Mouse (Mus musculus) brown adipose tissue, adult 24 weeks (tissue): Measurements from ENCODE around the gene Terb2. TPM values are rescaled to one million over a fixed set of nuclear protein-coding genes. Genes with fewer than 3 reads are reported as not detected.
"Not testable (repeated sequence)": the region's sequence is repeated elsewhere in the genome, so short reads cannot be mapped to it uniquely, and the experiment has no call there.

Experiments used
- H3K27ac ChIP-seq: fragments of 200-500 bp; replicated peaks from 2 replicates; pipeline ENCODE4 v1.5.1; 2012; ENCODE audit warnings: low read depth, mild to moderate bottlenecking, low read length
- H3K4me1 ChIP-seq: fragments of 200-500 bp; 2 replicates; pipeline ENCODE4 v1.6.1; 2012; ENCODE audit warnings: low read length, mixed read lengths; ENCODE audit not compliant: control insufficient read depth, insufficient read depth, insufficient read length
- H3K4me3 ChIP-seq: fragments of 200-500 bp; 2 replicates; pipeline ENCODE4 v1.5.1; 2012; ENCODE audit warnings: low read depth, mild to moderate bottlenecking, low read length, moderate library complexity; ENCODE audit not compliant: insufficient read depth
- polyA plus RNA-seq: library from polyadenylated mRNA; stranded (reverse); fragments of >200 nt; gene quantifications from 2 replicates; pipeline ENCODE4 v1.2.4, GENCODE M21; 2012; ENCODE audit not compliant: missing spikeins, insufficient read depth, insufficient read length

Gene Terb2
- polyA plus RNA-seq, 1 experiment = not detected

DNA sequence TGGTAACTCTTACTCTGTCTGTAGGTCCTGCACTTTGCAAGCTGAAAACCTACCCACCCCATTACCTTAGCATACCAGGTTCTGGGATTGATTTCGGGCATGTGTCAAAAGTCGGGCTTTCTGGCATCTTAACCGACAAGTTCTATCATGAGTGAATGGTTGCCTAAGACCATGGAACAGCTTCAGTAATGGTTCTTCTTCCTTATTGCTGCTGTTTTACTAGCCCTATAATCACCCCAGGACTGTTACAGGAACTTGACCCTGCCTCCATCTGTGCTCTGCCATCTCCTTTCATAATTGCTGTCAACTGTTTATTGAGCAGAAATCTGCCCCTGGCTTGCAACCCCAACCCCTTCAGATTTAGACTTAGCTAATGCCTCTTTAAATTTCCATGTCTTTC, 679 bp downstream of the Terb2 start:
- H3K4me3 ChIP-seq = no peak overlapping the region
- no peaks in the 10 kb centered on the region for H3K4me1 ChIP-seq
- H3K27ac ChIP-seq = no peak overlapping the region

- no peak overlapping the region for H3K4me3 ChIP-seq
- no peak overlapping the region for H3K27ac ChIP-seq
- no peaks in the 10 kb centered on the region for H3K4me1 ChIP-seq
Observed at GRCm38 (mm10) chr2:122191849-122192248, 5.8 kb downstream of the Terb2 start.

- H3K4me1 ChIP-seq = no peaks in the 10 kb centered on the region
- no peak overlapping the region for H3K27ac ChIP-seq
- no peak overlapping the region for H3K4me3 ChIP-seq
Observed at GRCm38 (mm10) chr2:122194509-122194929, 8.4 kb downstream of the Terb2 start.

DNA sequence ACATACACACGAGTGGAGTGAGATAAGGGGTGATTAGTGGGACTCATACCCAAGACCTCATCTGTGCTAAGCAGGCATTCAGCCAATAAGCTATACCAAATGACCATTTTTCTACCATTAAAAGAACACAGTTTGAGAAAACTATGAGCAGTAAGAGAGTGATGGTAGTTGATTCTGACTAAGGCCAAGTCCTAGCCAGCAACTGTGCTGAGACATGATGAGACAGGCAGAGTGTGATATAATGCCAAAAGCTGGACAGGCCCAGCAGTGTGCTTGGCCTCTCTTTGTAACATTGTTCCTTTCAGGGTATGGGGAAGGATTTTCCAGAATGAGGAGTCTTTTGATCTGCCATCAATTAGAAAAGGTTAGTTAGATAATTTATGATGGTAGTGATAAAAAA, 15.4 kb downstream of the Terb2 start:
- Histone ChIP-seq H3K27ac (no peak overlapping the region), H3K4me1 (no peaks in the 10 kb centered on the region), H3K4me3 (no peak overlapping the region)

- no peak overlapping the region for H3K4me3 ChIP-seq
- no peak overlapping the region for H3K27ac ChIP-seq
- no peaks in the 10 kb centered on the region for H3K4me1 ChIP-seq
Observed at GRCm38 (mm10) chr2:122206440-122207107, 20.5 kb downstream of the Terb2 start.

- no peak overlapping the region for H3K4me3 ChIP-seq
- H3K27ac ChIP-seq = no peak overlapping the region
- H3K4me1 ChIP-seq = no peaks in the 10 kb centered on the region
Observed at GRCm38 (mm10) chr2:122210534-122211228, 24.6 kb downstream of the Terb2 start.

GRCm38 (mm10) chr2:122217075-122217474, 31.0 kb downstream of the Terb2 start:
- not testable (repeated sequence) for H3K4me1 ChIP-seq, H3K4me3 ChIP-seq, H3K27ac ChIP-seq

- H3K4me3 ChIP-seq = no peak overlapping the region
- no peak overlapping the region for H3K27ac ChIP-seq
- no peaks in the 10 kb centered on the region for H3K4me1 ChIP-seq
Observed at GRCm38 (mm10) chr2:122218234-122218633, 32.2 kb downstream of the Terb2 start.

GRCm38 (mm10) chr2:122221378-122221777, 35.3 kb downstream of the Terb2 start:
- no peak overlapping the region for H3K4me3 ChIP-seq
- no peaks in the 10 kb centered on the region for H3K4me1 ChIP-seq
- H3K27ac ChIP-seq = no peak overlapping the region

DNA sequence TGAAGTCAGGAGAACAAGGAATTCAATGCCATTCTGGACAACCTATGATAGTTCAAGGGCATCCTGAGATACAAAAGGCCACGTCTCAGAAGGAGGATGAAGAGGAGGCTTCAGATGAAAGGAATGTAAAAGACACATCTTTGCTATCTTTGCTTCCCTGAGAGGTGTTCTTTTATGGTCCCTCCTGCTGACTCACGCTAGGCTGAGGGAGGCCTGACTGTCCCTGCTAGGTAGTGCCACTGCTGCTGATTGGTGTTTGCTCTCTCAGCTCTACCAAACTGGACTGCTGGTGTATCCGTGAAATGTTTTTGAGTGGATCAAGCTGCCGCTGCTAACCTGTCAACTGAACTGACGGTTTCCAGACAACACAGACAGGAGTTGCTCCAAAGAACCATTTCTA, 35.7 kb downstream of the Terb2 start:
- no peak overlapping the region for H3K4me3 ChIP-seq
- H3K27ac ChIP-seq = no peak overlapping the region
- H3K4me1 ChIP-seq = no peaks in the 10 kb centered on the region

GRCm38 (mm10) chr2:122222272-122222671, 36.2 kb downstream of the Terb2 start:
- no peak overlapping the region for H3K27ac ChIP-seq
- H3K4me3 ChIP-seq = no peak overlapping the region
- H3K4me1 ChIP-seq = no peaks in the 10 kb centered on the region

GRCm38 (mm10) chr2:122223654-122224053, 37.6 kb downstream of the Terb2 start:
- Histone ChIP-seq H3K4me3 (no peak overlapping the region), H3K4me1 (no peaks in the 10 kb centered on the region), H3K27ac (no peak overlapping the region)

- no peaks in the 10 kb centered on the region for H3K4me1 ChIP-seq
- no peak overlapping the region for H3K4me3 ChIP-seq
Observed at GRCm38 (mm10) chr2:122230395-122230794, 44.3 kb downstream of the Terb2 start.

GRCm38 (mm10) chr2:122231616-122232015, 45.5 kb downstream of the Terb2 start:
- Histone ChIP-seq H3K4me1 (no peaks in the 10 kb centered on the region), H3K4me3 (no peak overlapping the region), H3K27ac (no peak overlapping the region)

More at GRCm38 (mm10) chr2:122230395-122230794, 44.3 kb downstream of the Terb2 start:
- H3K27ac ChIP-seq = no peak overlapping the region

DNA sequence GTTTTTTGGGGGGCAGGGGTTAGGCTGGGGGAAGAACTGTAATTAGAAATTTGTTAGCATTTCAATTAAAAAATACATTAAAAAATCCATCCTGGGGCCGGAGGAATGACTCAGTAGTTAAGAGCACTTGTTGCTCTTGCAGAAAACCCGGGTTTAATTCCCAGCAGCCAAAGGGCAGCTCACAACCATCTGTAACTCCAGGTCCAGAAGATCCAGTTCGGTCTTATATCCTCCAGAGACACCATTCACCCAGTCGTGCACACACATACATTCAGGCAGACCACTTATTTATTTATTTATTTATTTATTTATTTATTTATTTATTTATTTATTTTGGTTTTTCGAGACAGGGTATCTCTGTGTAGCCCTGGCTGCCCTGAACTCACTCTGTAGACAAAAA, 47.3 kb downstream of the Terb2 start:
- Histone ChIP-seq H3K4me3 (no peak overlapping the region), H3K4me1 (no peaks in the 10 kb centered on the region; the same call in 1 of the 2 replicates), H3K27ac (no peak overlapping the region)
